Comparison of ENCODE assay signal across 21 mouse cellular contexts in genomic region chr2:77835781-77836180, GRCm38 (mm10). TPM values are rescaled to one million over a fixed set of nuclear protein-coding genes. Genes with fewer than 3 reads are reported as not detected.
DNase-seq lines count a peak whose midpoint lies in the region; ATAC-seq and TF ChIP-seq lines count a peak whose summit lies in the region.
"Had no signal": no experiment of that assay in that cellular context is flagged by ENCODE, and none has a peak within 500 bp of the region (broad histone marks: within the 10 kb centered on the region; RNA-seq: fewer than 3 reads in every experiment).

No protein-coding gene starts in this region.

- intact Hi-C loops in heart, adult 2 months (cut with DNase I) = no loop called here
- intact Hi-C loops in left cerebral cortex, adult 2 months (cut with DNase I) = no loop called here
- intact Hi-C loops in left cerebral cortex, postnatal 14 days (cut with DNase I) = no loop called here

- 0 out of 2 replicates have a peak, but pooled peaks have one; percentile 23 for TF ChIP-seq CTCF in heart, adult 2 months (IDR thresholded peaks at IDR 0.05)
- peak; percentile 26 for TF ChIP-seq CTCF in left cerebral cortex, adult 2 months (IDR thresholded peaks at IDR 0.05)

- no peak overlapping the region for H3K27ac ChIP-seq in heart, adult 2 months
- no peak overlapping the region for H3K27ac ChIP-seq in heart, embryonic 11.5 days (ENCODE audit: low read depth, low read length)
- H3K27ac ChIP-seq in left cerebral cortex, adult 2 months = no peak overlapping the region
- no peak overlapping the region for H3K27ac ChIP-seq in heart, embryonic 12.5 days (ENCODE audit: poor library complexity, severe bottlenecking)
- H3K27ac ChIP-seq: embryonic facial prominence, embryonic 10.5 days; forebrain, embryonic 13.5 days; heart, embryonic 10.5 days had no signal

- no peak overlapping the region for H3K4me2 ChIP-seq in heart, embryonic 11.5 days
- H3K4me2 ChIP-seq in heart, embryonic 12.5 days = no peak overlapping the region
- H3K4me2 ChIP-seq: forebrain, embryonic 13.5 days had no signal

- no peak overlapping the region for H3K4me3 ChIP-seq in heart, adult 2 months
- no peak overlapping the region for H3K4me3 ChIP-seq in heart, embryonic 11.5 days (ENCODE audit: low read depth, low read length)
- no peak overlapping the region for H3K4me3 ChIP-seq in left cerebral cortex, adult 2 months
- no peak overlapping the region for H3K4me3 ChIP-seq in heart, embryonic 12.5 days
- H3K4me3 ChIP-seq: embryonic facial prominence, embryonic 10.5 days; forebrain, embryonic 13.5 days; heart, embryonic 10.5 days had no signal

- H3K36me3 ChIP-seq in heart, adult 2 months (ENCODE audit: control insufficient read depth, insufficient read depth, low read length) = no peaks in the 10 kb centered on the region
- H3K36me3 ChIP-seq in heart, embryonic 11.5 days (ENCODE audit: control insufficient read depth, insufficient read depth, low read length) = no peaks in the 10 kb centered on the region
- no peaks in the 10 kb centered on the region for H3K36me3 ChIP-seq in heart, embryonic 12.5 days
- H3K36me3 ChIP-seq: embryonic facial prominence, embryonic 10.5 days; heart, embryonic 10.5 days had no signal

- TF ChIP-seq POLR2A in heart, adult 2 months (IDR thresholded peaks at IDR 0.05; ENCODE audit: insufficient read depth, low read depth, low read length) = no peak

- DNase-seq in heart, adult 2 months = no peak
- no peak for DNase-seq in left cerebral cortex, adult 2 months (ENCODE audit: extremely low spot score in 1 of 2, low spot score in 2 of 2)
- DNase-seq in left cerebral cortex, postnatal 14 days (ENCODE audit: low spot score in 2 of 2) = no peak
- peak; percentile 7 for DNase-seq in ES-CJ7 (ENCODE audit: low read depth, low spot score)
- DNase-seq in R1 (ENCODE audit: low read depth, low spot score) = peak; percentile 31
- no peak for DNase-seq in spleen, postnatal 10 days (ENCODE audit: low spot score in 2 of 2)
- DNase-seq: adrenal gland, adult 8-10 months; adrenal gland, postnatal 36 days; cerebellum, adult 11 months; cerebellum, adult 8-10 months; cerebellum, postnatal 36 days; gastrocnemius, postnatal 36 days; heart, adult 11 months; heart, postnatal 36 days had no signal

- no peaks in the 10 kb centered on the region for H3K4me1 ChIP-seq in heart, adult 2 months (ENCODE audit: control insufficient read depth, insufficient read depth, low read length)
- H3K4me1 ChIP-seq in heart, embryonic 11.5 days (ENCODE audit: control insufficient read depth, insufficient read depth, low read length) = no peaks in the 10 kb centered on the region
- H3K4me1 ChIP-seq in heart, embryonic 12.5 days (replicated peaks) = no peaks in the 10 kb centered on the region
- H3K4me1 ChIP-seq: forebrain, embryonic 13.5 days; heart, embryonic 10.5 days had no signal

- TF ChIP-seq EP300 in heart, adult 2 months (IDR thresholded peaks at IDR 0.05; ENCODE audit: insufficient read depth, low read depth, low read length) = no peak

- H3K27me3 ChIP-seq in heart, adult 2 months (ENCODE audit: control insufficient read depth, insufficient read depth, low read length) = no peaks in the 10 kb centered on the region
- no peaks in the 10 kb centered on the region for H3K27me3 ChIP-seq in heart, embryonic 11.5 days (ENCODE audit: control insufficient read depth, insufficient read depth, low read length)
- H3K27me3 ChIP-seq in heart, embryonic 12.5 days (replicated peaks) = no peaks in the 10 kb centered on the region
- H3K27me3 ChIP-seq: forebrain, embryonic 13.5 days had no signal

- H3K9ac ChIP-seq in heart, adult 2 months (ENCODE audit: low read depth, low read length) = no peak overlapping the region
- no peak overlapping the region for H3K9ac ChIP-seq in heart, embryonic 11.5 days (ENCODE audit: low read depth, low read length)
- no peak overlapping the region for H3K9ac ChIP-seq in heart, embryonic 12.5 days
- H3K9ac ChIP-seq: forebrain, embryonic 13.5 days had no signal

- H3K79me2 ChIP-seq in heart, adult 2 months (replicated peaks; ENCODE audit: control insufficient read depth, insufficient read depth, low read length) = no peaks in the 10 kb centered on the region

- no peaks in the 10 kb centered on the region for H3K9me3 ChIP-seq in heart, embryonic 11.5 days (replicated peaks; ENCODE audit: control insufficient read depth, low read length)
- H3K9me3 ChIP-seq in heart, embryonic 12.5 days (replicated peaks) = no peaks in the 10 kb centered on the region
- H3K9me3 ChIP-seq: embryonic facial prominence, embryonic 10.5 days; forebrain, embryonic 13.5 days; heart, embryonic 10.5 days had no signal

- WGBS in heart, adult 2 months = 59% methylated on average over 3 of the region's 3 CpGs
- 46% methylated on average over 3 of the region's 3 CpGs for WGBS in heart, embryonic 11.5 days (ENCODE audit: insufficient replicate concordance)
- 52% methylated on average over 3 of the region's 3 CpGs for WGBS in heart, embryonic 12.5 days

- ATAC-seq in heart, embryonic 11.5 days (replicated peaks; ENCODE audit: insufficient number of reproducible peaks, low FRiP score, low TSS enrichment) = no peak
- no peak for ATAC-seq in heart, embryonic 12.5 days (ENCODE audit: insufficient number of reproducible peaks, low FRiP score)
- ATAC-seq: forebrain, embryonic 13.5 days; hindbrain, embryonic 16.5 days; Patski had no signal

RNA-seq across cellular contexts. Expression of gene Zfp385b, which starts 16.3 kb away (rescaled TPM):
- total RNA-seq in heart, adult 2 months (2021) = 1 to 10 TPM; 7.3 to 7.9 TPM
- polyA plus RNA-seq in heart, adult 2 months (2012; rRNA removed) = 8.2 and 10.0 TPM in 2 replicates
- polyA plus RNA-seq in heart, embryonic 11.5 days (2014; fragmentation: Nextera tagmentation; extraction: Ambion mirVana) = 3.2 and 3.8 TPM in 2 replicates
- total RNA-seq in left cerebral cortex, adult 2 months (2021) = 10 to 100 TPM; 47.8 to 54.1 TPM
- 10 to 100 TPM; 46.9 to 48.8 TPM for total RNA-seq in left cerebral cortex, postnatal 14 days (2021)
- polyA plus RNA-seq in heart, embryonic 12.5 days (2016; fragmentation: Nextera tagmentation; extraction: Ambion mirVana) = 4.3 and 4.5 TPM in 2 replicates

Comparison
In these comparisons a context has a peak if more than half of its experiments do, and no peak if none do; other contexts are left out.
1. DNase-seq: peak in ES-CJ7 (single experiment) and R1 (single experiment); none in heart, adult 2 months (0 of 2), left cerebral cortex, adult 2 months (0 of 2), left cerebral cortex, postnatal 14 days (0 of 2) and spleen, postnatal 10 days (0 of 2).
2. RNA of gene Zfp385b, which starts 16.3 kb away (total RNA-seq): 47.8 to 54.1 TPM in left cerebral cortex, adult 2 months and 46.9 to 48.8 TPM in left cerebral cortex, postnatal 14 days; 7.3 to 7.9 TPM in heart, adult 2 months; every median in the first group is over 4 times any median in the second.